Mouse (Mus musculus): Measurements from ENCODE around the gene Hbb-y. TPM values are rescaled to one million over a fixed set of nuclear protein-coding genes. Genes with fewer than 3 reads are reported as not detected.
"Not testable (repeated sequence)": the region's sequence is repeated elsewhere in the genome, so short reads cannot be mapped to it uniquely, and the experiment has no call there.

Gene Hbb-y
- total RNA-seq (2021) = not detected

- intact Hi-C loops (cut with DNase I) = no loop called here
- no peak for DNase-seq
Measured at GRCm38 (mm10) chr7:103853090-103853489, at the start of gene Hbb-y. Gene Hbb-y, minus strand, starts transcription at chr7:103853216.

GRCm38 (mm10) chr7:103894385-103894784 is 41.4 kb upstream of the Hbb-y start, which contains the start of gene Olfr64:
Gene Olfr64, minus strand, starts transcription at chr7:103894485.
- intact Hi-C loops (cut with DNase I) = no loop called here

GRCm38 (mm10) chr7:103886152-103886551 is 33.1 kb upstream of the Hbb-y start, which contains the start of gene Olfr66:
Gene Olfr66, minus strand, starts transcription at chr7:103886252.
- intact Hi-C loops (cut with DNase I) = no loop called here
- DNase-seq = no peak

More at GRCm38 (mm10) chr7:103894385-103894784, 41.4 kb upstream of the Hbb-y start, which contains the start of gene Olfr64:
- no peak for DNase-seq

- intact Hi-C loops (cut with DNase I) = no loop called here
Measured at GRCm38 (mm10) chr7:103877093-103877492, 24.1 kb upstream of the Hbb-y start.

GRCm38 (mm10) chr7:103874451-103874850 is 21.4 kb upstream of the Hbb-y start:
- DNase-seq = no peak
- intact Hi-C loops (cut with DNase I) = loop anchor here (5.0 kb wide), 1 partner anchor 1367 kb away; no protein-coding TSS in a partner anchor

More at GRCm38 (mm10) chr7:103877093-103877492, 24.1 kb upstream of the Hbb-y start:
- no peak for DNase-seq

GRCm38 (mm10) chr7:103873064-103873463 is 20.0 kb upstream of the Hbb-y start:
- intact Hi-C loops (cut with DNase I) = loop anchor here (5.0 kb wide), 1 partner anchor 1366 kb away; no protein-coding TSS in a partner anchor
- no peak for DNase-seq

GRCm38 (mm10) chr7:103870667-103871066 is 17.7 kb upstream of the Hbb-y start:
- intact Hi-C loops (cut with DNase I) = loop anchor here (5.0 kb wide), 1 partner anchor 1363 kb away; no protein-coding TSS in a partner anchor
- no peak for DNase-seq

GRCm38 (mm10) chr7:103865716-103866115 is 12.7 kb upstream of the Hbb-y start:
- intact Hi-C loops (cut with DNase I) = no loop called here
- DNase-seq = no peak

GRCm38 (mm10) chr7:103861531-103861930 is 8.5 kb upstream of the Hbb-y start:
- intact Hi-C loops (cut with DNase I) = no loop called here
- no peak for DNase-seq

GRCm38 (mm10) chr7:103860855-103861254 is 7.8 kb upstream of the Hbb-y start:
- DNase-seq = no peak
- intact Hi-C loops (cut with DNase I) = no loop called here

GRCm38 (mm10) chr7:103859076-103859475 is 6.1 kb upstream of the Hbb-y start:
- intact Hi-C loops (cut with DNase I) = no loop called here
- DNase-seq = no peak

GRCm38 (mm10) chr7:103854669-103855068 is 1.7 kb upstream of the Hbb-y start:
- intact Hi-C loops (cut with DNase I) = no loop called here

GRCm38 (mm10) chr7:103844525-103845325 is 8.3 kb downstream of the Hbb-y start:
- no peak for DNase-seq
- intact Hi-C loops (cut with DNase I) = no loop called here

More at GRCm38 (mm10) chr7:103854669-103855068, 1.7 kb upstream of the Hbb-y start:
- no peak for DNase-seq

GRCm38 (mm10) chr7:103843034-103843433 is 10.0 kb downstream of the Hbb-y start, which contains the start of gene Hbb-bh1:
Gene Hbb-bh1, minus strand, starts transcription at chr7:103843164.
- intact Hi-C loops (cut with DNase I) = no loop called here
- DNase-seq = no peak

- intact Hi-C loops (cut with DNase I) = no loop called here
Measured at GRCm38 (mm10) chr7:103840268-103840667, 12.7 kb downstream of the Hbb-y start, which contains the start of gene Hbb-bh2. Gene Hbb-bh2, minus strand, starts transcription at chr7:103840520.

GRCm38 (mm10) chr7:103827808-103828207 is 25.2 kb downstream of the Hbb-y start, which contains the start of gene Hbb-bs:
Gene Hbb-bs, minus strand, starts transcription at chr7:103828096.
- intact Hi-C loops (cut with DNase I) = no loop called here
- DNase-seq = no peak

More at GRCm38 (mm10) chr7:103840268-103840667, 12.7 kb downstream of the Hbb-y start, which contains the start of gene Hbb-bh2:
- DNase-seq = no peak

- DNase-seq; intact Hi-C loops (cut with DNase I): not testable (repeated sequence)
Measured at GRCm38 (mm10) chr7:103827139-103827538, 25.9 kb downstream of the Hbb-y start.

- intact Hi-C loops (cut with DNase I) = no loop called here
- DNase-seq = no peak
Measured at GRCm38 (mm10) chr7:103826255-103826887, 26.6 kb downstream of the Hbb-y start.

- DNase-seq = no peak
- intact Hi-C loops (cut with DNase I) = no loop called here
Measured at GRCm38 (mm10) chr7:103825536-103826254, 27.3 kb downstream of the Hbb-y start.

GRCm38 (mm10) chr7:103824597-103824996 is 28.4 kb downstream of the Hbb-y start:
- intact Hi-C loops (cut with DNase I) = no loop called here
- no peak for DNase-seq

All from left cerebral cortex, postnatal 4 days (tissue).